In genomic region chr6:115846640-115847411, GRCm38 (mm10) we compare ENCODE assay signal across 7 mouse cellular contexts. TPM values are rescaled to one million over a fixed set of nuclear protein-coding genes. Genes with fewer than 3 reads are reported as not detected.
DNase-seq lines count a peak whose midpoint lies in the region; ATAC-seq lines count a peak whose summit lies in the region.

No protein-coding gene starts in this region.

- no peak overlapping the region for H3K4me2 ChIP-seq in kidney, embryonic 16.5 days (replicated peaks; ENCODE audit: low read depth, low read length)
- H3K4me2 ChIP-seq in liver, embryonic 16.5 days (ENCODE audit: low read depth, low read length): no peak overlapping the region

- peak overlapping the region; percentile 21; the same call in 1 of the 2 replicates for H3K27ac ChIP-seq in kidney, embryonic 16.5 days (ENCODE audit: low read length)
- no peak overlapping the region for H3K27ac ChIP-seq in liver, embryonic 16.5 days (ENCODE audit: low read length)

- peak; percentile 96 for ATAC-seq in CD4-positive, CD25-positive, alpha-beta regulatory T cell, adult 4 months
- ATAC-seq in kidney, embryonic 16.5 days (ENCODE audit: low FRiP score, low TSS enrichment): peak; percentile 51; the same call in 1 of the 2 replicates
- peak; percentile 46 for ATAC-seq in liver, embryonic 16.5 days (ENCODE audit: low read depth)

- peak; percentile 86 for DNase-seq in NIH3T3 (ENCODE audit: low read depth)
- DNase-seq in cerebellum, postnatal 14 days: peak; percentile 71 to 84
- peak; percentile 30 to 42 for DNase-seq in gastrocnemius, adult 8-10 months (ENCODE audit: low spot score in 2 of 2)
- peak; percentile 70 for DNase-seq in right cerebral cortex, postnatal 14 days

- peaks cover 26% of the 10 kb centered on the region; the same call in 1 of the 2 replicates for H3K36me3 ChIP-seq in kidney, embryonic 16.5 days (ENCODE audit: insufficient read depth, low read length)
- H3K36me3 ChIP-seq in liver, embryonic 16.5 days (ENCODE audit: control insufficient read depth, insufficient read depth): peaks cover 18% of the 10 kb centered on the region

- H3K27me3 ChIP-seq in kidney, embryonic 16.5 days (ENCODE audit: insufficient read depth, low read length): no peaks in the 10 kb centered on the region
- H3K27me3 ChIP-seq in liver, embryonic 16.5 days (ENCODE audit: control insufficient read depth, insufficient read depth, low read depth, low read length): no peaks in the 10 kb centered on the region

- peaks cover 4% of the 10 kb centered on the region; the same call in 1 of the 2 replicates for H3K4me1 ChIP-seq in kidney, embryonic 16.5 days (ENCODE audit: insufficient read depth, low read length)
- H3K4me1 ChIP-seq in liver, embryonic 16.5 days (ENCODE audit: control insufficient read depth, low read depth, low read length): peaks cover 9% of the 10 kb centered on the region

- WGBS in kidney, embryonic 16.5 days: 39% methylated on average over 7 of the region's 8 CpGs
- 26% methylated on average over 7 of the region's 8 CpGs for WGBS in liver, embryonic 16.5 days (ENCODE audit: insufficient replicate concordance)

- H3K4me3 ChIP-seq in kidney, embryonic 16.5 days (ENCODE audit: low read length): no peak overlapping the region
- no peak overlapping the region for H3K4me3 ChIP-seq in liver, embryonic 16.5 days (ENCODE audit: low read depth, low read length)

- no peaks in the 10 kb centered on the region for H3K9me3 ChIP-seq in kidney, embryonic 16.5 days (ENCODE audit: low read length)
- no peaks in the 10 kb centered on the region for H3K9me3 ChIP-seq in liver, embryonic 16.5 days (replicated peaks; ENCODE audit: control insufficient read depth, low read length)

- 0 out of 2 replicates have a peak overlapping the region, but pooled peaks have one; percentile 19 for H3K9ac ChIP-seq in kidney, embryonic 16.5 days (replicated peaks; ENCODE audit: low read length)
- no peak overlapping the region for H3K9ac ChIP-seq in liver, embryonic 16.5 days (ENCODE audit: low read depth, low read length)

RNA-seq across cellular contexts. Expression of gene Mbd4, which starts 6.3 kb away (rescaled TPM):
- 10 to 100 TPM in 1 of 2 experiments, 1 to 10 TPM in 1; 9.8 to 14.9 TPM for polyA plus RNA-seq in CD4-positive, CD25-positive, alpha-beta regulatory T cell, adult 4 months (2017; shearing (Covaris generic))
- 1 to 10 TPM in 2 of 4 experiments, under 1 TPM in 2; 0.80 to 1.2 (median 1.0) TPM for total RNA-seq in gastrocnemius, adult 8-10 months (2022)
- 18.6 and 22.0 TPM in 2 replicates for polyA plus RNA-seq in kidney, embryonic 16.5 days (2015; fragmentation: Nextera tagmentation; extraction: Ambion mirVana)
- 8.5 and 9.3 TPM in 2 replicates for polyA plus RNA-seq in liver, embryonic 16.5 days (2015; fragmentation: Nextera tagmentation; extraction: Ambion mirVana)

RNA-seq across cellular contexts. Expression of gene Ift122, which starts 6.4 kb away (rescaled TPM):
- polyA plus RNA-seq in CD4-positive, CD25-positive, alpha-beta regulatory T cell, adult 4 months (2017; shearing (Covaris generic)): 1 to 10 TPM; 1.7 to 5.1 TPM
- 1 to 10 TPM; 3.3 to 4.9 (median 4.0) TPM for total RNA-seq in gastrocnemius, adult 8-10 months (2022)
- polyA plus RNA-seq in kidney, embryonic 16.5 days (2015; fragmentation: Nextera tagmentation; extraction: Ambion mirVana): 38.4 and 40.1 TPM in 2 replicates
- polyA plus RNA-seq in liver, embryonic 16.5 days (2015; fragmentation: Nextera tagmentation; extraction: Ambion mirVana): 2.1 and 2.7 TPM in 2 replicates

RNA-seq across cellular contexts. Expression of gene Efcab12, which starts 8.6 kb away (rescaled TPM):
- polyA plus RNA-seq in CD4-positive, CD25-positive, alpha-beta regulatory T cell, adult 4 months (2017; shearing (Covaris generic)): under 1 TPM in 1 of 2 experiments, not detected in 1; 0.20 TPM
- under 1 TPM in 3 of 4 experiments, not detected in 1; 0.12 to 0.29 (median 0.15) TPM for total RNA-seq in gastrocnemius, adult 8-10 months (2022)
- 2.3 and 2.8 TPM in 2 replicates for polyA plus RNA-seq in kidney, embryonic 16.5 days (2015; fragmentation: Nextera tagmentation; extraction: Ambion mirVana)
- 0.08 TPM in 1 of 2 replicates, not detected in the other for polyA plus RNA-seq in liver, embryonic 16.5 days (2015; fragmentation: Nextera tagmentation; extraction: Ambion mirVana)

RNA-seq across cellular contexts. Expression of gene Rpl32, which starts 38.3 kb away (rescaled TPM):
- 1,000 to 10,000 TPM; 6,591 to 8,533 TPM for polyA plus RNA-seq in CD4-positive, CD25-positive, alpha-beta regulatory T cell, adult 4 months (2017; shearing (Covaris generic))
- 100 to 1,000 TPM; 581 to 694 (median 621) TPM for total RNA-seq in gastrocnemius, adult 8-10 months (2022)
- 1,760 and 1,914 TPM in 2 replicates for polyA plus RNA-seq in kidney, embryonic 16.5 days (2015; fragmentation: Nextera tagmentation; extraction: Ambion mirVana)
- polyA plus RNA-seq in liver, embryonic 16.5 days (2015; fragmentation: Nextera tagmentation; extraction: Ambion mirVana): 967 and 1,136 TPM in 2 replicates

Comparison
In these comparisons a context has a peak if more than half of its experiments do, and no peak if none do; other contexts are left out.
1. ATAC-seq: peak in every context shown above with its lines; median percentile 96 in CD4-positive, CD25-positive, alpha-beta regulatory T cell, adult 4 months; 51 in kidney, embryonic 16.5 days; 46 in liver, embryonic 16.5 days.
2. DNase-seq: peak in every context shown above with its lines; median percentile 86 in NIH3T3; 78 in cerebellum, postnatal 14 days; 70 in right cerebral cortex, postnatal 14 days; 36 in gastrocnemius, adult 8-10 months.